Mouse (Mus musculus): Measurements from ENCODE around the gene Tmem63a. TPM values are rescaled to one million over a fixed set of nuclear protein-coding genes. Genes with fewer than 3 reads are reported as not detected.

Gene Tmem63a
- polyA plus RNA-seq, 1 experiment from 2014 or later, result 0.71 TPM

DNA sequence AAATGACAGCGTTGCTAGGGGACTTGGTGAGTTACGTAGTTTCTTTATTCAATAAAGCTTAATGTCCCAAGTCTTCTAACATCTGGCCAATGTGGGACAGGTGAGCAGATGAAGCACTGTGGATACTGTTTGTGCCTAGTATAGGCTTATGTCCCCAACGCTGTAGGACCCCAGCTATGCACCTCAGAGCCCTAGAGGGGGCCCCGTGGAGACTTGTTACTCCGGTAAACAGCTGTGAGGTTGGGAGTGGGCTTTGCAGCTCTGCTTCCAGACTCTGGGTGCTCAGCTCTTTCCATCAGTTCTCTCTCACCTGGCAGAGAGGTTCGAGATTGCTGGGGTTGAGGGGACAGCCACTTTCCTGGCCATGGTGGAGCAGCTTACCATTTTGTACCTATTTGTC is 36.8 kb upstream of the Tmem63a start:
- H3K27ac ChIP-seq (ENCODE audit: low read depth, low read length), result no peak overlapping the region
- peak overlapping the region; percentile 77 for H3K4me2 ChIP-seq (ENCODE audit: low read depth, low read length)
- no peaks in the 10 kb centered on the region for H3K9me3 ChIP-seq (ENCODE audit: control insufficient read depth, low read length)
- H3K4me1 ChIP-seq (ENCODE audit: control insufficient read depth, insufficient read depth, low read length), result peaks cover 14% of the 10 kb centered on the region
- H3K36me3 ChIP-seq (ENCODE audit: control insufficient read depth, insufficient read depth, low read length), result peaks cover 15% of the 10 kb centered on the region; the same call in 1 of the 2 replicates
- peak overlapping the region; percentile 81 for H3K4me3 ChIP-seq (ENCODE audit: low read depth, low read length)
- H3K9ac ChIP-seq (replicated peaks; ENCODE audit: low read depth, low read length), result no peak overlapping the region
- no peak for ATAC-seq (ENCODE audit: low read depth)
- peaks cover 3% of the 10 kb centered on the region; the same call in 1 of the 2 replicates for H3K27me3 ChIP-seq (ENCODE audit: control insufficient read depth, insufficient read depth, low read length)
- WGBS, result 70% methylated on average over 6 of the region's 6 CpGs

DNA sequence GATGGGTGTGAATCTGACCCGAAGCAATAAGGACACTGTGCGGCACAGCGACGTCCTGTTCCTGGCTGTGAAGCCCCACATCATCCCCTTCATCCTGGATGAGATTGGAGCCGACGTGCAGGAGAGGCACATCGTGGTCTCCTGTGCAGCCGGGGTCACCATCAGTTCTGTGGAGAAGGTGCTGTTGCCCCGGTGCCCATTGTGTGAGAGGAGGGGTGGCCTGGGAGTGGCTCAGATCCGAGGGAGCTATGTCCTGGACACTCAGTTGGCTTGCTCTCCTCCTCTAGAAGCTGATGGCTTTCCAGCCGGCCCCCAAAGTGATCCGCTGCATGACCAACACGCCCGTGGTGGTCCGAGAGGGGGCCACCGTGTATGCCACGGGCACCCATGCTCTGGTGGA is 36.3 kb upstream of the Tmem63a start:
- Histone ChIP-seq H3K9ac (replicated peaks; ENCODE audit: low read depth, low read length) (no peak overlapping the region), H3K27me3 (ENCODE audit: control insufficient read depth, insufficient read depth, low read length) (peaks cover 3% of the 10 kb centered on the region; the same call in 1 of the 2 replicates), H3K27ac (ENCODE audit: low read depth, low read length) (no peak overlapping the region), H3K4me3 (ENCODE audit: low read depth, low read length) (no peak overlapping the region), H3K9me3 (ENCODE audit: control insufficient read depth, low read length) (no peaks in the 10 kb centered on the region), H3K36me3 (ENCODE audit: control insufficient read depth, insufficient read depth, low read length) (peaks cover 15% of the 10 kb centered on the region; the same call in 1 of the 2 replicates), H3K4me2 (ENCODE audit: low read depth, low read length) (no peak overlapping the region), H3K4me1 (ENCODE audit: control insufficient read depth, insufficient read depth, low read length) (peaks cover 14% of the 10 kb centered on the region)
- no peak for ATAC-seq (ENCODE audit: low read depth)
- 95% methylated on average over 17 of the region's 17 CpGs for WGBS

DNA sequence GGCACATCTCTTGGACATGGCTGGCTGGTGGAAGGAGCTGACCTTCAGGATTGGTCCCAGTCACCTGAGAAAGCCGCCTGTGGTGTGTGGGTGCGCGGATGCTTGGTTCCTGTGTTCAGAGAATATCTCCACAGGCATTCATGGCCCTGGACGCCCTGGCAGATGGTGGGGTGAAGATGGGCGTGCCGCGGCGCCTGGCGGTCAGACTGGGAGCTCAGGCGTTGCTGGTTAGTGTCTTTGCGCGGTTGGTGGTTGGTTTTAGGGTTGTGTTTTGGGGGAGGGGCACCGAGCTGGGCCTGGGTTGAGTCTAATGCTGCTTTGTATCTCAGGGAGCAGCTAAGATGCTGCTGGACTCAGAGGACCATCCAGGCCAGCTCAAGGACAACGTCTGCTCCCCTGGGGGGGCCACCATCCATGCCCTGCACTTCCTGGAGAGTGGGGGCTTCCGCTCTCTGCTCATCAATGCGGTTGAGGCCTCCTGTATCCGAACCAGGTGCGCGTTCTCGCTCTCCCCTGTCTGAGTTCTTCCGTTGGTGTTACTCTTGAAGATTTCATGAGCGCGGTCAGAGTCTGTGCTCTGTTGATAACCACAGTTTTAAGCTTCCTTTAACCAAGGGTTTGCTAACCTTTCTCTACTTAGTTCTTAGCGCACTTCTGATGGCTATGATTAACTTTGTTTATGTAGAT is 35.5 kb upstream of the Tmem63a start:
- no peak overlapping the region for H3K9ac ChIP-seq (replicated peaks; ENCODE audit: low read depth, low read length)
- no peaks in the 10 kb centered on the region for H3K9me3 ChIP-seq (ENCODE audit: control insufficient read depth, low read length)
- H3K4me3 ChIP-seq (ENCODE audit: low read depth, low read length), result no peak overlapping the region
- H3K27ac ChIP-seq (ENCODE audit: low read depth, low read length), result no peak overlapping the region
- WGBS, result 94% methylated on average over 24 of the region's 24 CpGs
- H3K27me3 ChIP-seq (ENCODE audit: control insufficient read depth, insufficient read depth, low read length), result peaks cover 3% of the 10 kb centered on the region; the same call in 1 of the 2 replicates
- ATAC-seq (ENCODE audit: low read depth), result no peak
- H3K4me2 ChIP-seq (ENCODE audit: low read depth, low read length), result no peak overlapping the region
- H3K36me3 ChIP-seq (ENCODE audit: control insufficient read depth, insufficient read depth, low read length), result peaks cover 15% of the 10 kb centered on the region; the same call in 1 of the 2 replicates
- H3K4me1 ChIP-seq (ENCODE audit: control insufficient read depth, insufficient read depth, low read length), result peaks cover 14% of the 10 kb centered on the region

DNA sequence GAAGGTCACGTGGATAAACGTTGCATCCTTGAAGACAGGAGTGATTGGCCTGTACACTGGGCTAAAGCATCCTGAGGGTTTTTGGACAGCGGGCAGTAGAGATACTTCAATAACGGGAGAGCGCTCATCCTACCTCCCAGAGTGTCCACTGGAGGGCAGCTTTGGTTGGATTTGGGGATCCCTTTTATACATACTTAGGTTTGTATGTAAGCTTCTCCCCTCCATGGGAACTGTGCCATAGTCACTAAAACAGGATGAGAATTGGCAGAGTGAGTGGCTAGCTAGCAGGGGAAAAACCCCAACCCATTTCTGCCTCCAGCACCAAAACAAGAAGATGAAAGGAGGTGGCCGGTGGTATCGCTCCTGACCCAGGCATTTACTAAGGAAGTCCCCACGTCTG is 31.0 kb upstream of the Tmem63a start:
- no peak for ATAC-seq (ENCODE audit: low read depth)

DNA sequence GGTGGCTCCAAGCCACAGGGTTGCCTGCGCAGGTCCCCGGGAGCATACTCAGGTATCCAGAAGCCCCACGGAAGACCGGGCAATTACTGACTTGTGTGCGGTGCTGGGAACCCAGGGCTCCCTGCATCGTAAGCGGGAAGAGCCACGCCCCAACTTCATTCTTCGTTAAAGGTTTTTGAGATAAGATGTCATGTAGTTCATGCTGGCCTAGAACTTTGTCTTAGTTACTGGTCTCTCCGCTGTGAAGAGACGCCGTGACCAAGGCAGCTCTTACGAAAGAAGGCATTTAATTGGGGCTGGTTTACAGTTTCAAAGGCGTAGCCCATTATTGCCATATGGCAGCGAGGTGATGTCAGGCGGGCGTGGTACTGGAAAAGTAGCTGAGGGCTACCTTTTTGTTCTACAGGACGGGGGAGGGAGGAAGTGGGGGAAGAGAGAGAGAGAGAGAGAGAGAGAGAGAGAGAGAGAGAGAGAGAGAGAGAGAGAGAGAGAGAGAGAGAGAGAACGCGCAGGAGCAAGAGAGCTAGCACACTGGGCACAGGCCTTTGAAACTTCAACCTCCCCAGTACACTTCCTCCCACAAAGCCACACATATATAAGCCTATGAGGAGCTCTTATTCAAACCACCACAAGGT is 30.4 kb upstream of the Tmem63a start:
- WGBS, result 60% methylated on average over 20 of the region's 20 CpGs
- Histone ChIP-seq H3K27me3 (ENCODE audit: control insufficient read depth, insufficient read depth, low read length) (no peaks in the 10 kb centered on the region), H3K9me3 (ENCODE audit: control insufficient read depth, low read length) (no peaks in the 10 kb centered on the region), H3K4me1 (ENCODE audit: control insufficient read depth, insufficient read depth, low read length) (no peaks in the 10 kb centered on the region), H3K36me3 (ENCODE audit: control insufficient read depth, insufficient read depth, low read length) (peaks cover 9% of the 10 kb centered on the region; the same call in 1 of the 2 replicates), H3K9ac (replicated peaks; ENCODE audit: low read depth, low read length) (no peak overlapping the region), H3K27ac (ENCODE audit: low read depth, low read length) (no peak overlapping the region), H3K4me3 (ENCODE audit: low read depth, low read length) (no peak overlapping the region), H3K4me2 (ENCODE audit: low read depth, low read length) (no peak overlapping the region)
- no peak for ATAC-seq (ENCODE audit: low read depth)

More for the DNA sequence above, 31.0 kb upstream of the Tmem63a start:
- H3K27ac ChIP-seq (ENCODE audit: low read depth, low read length), result no peak overlapping the region
- no peaks in the 10 kb centered on the region for H3K4me1 ChIP-seq (ENCODE audit: control insufficient read depth, insufficient read depth, low read length)
- H3K36me3 ChIP-seq (ENCODE audit: control insufficient read depth, insufficient read depth, low read length), result peaks cover 14% of the 10 kb centered on the region; the same call in 1 of the 2 replicates
- H3K4me2 ChIP-seq (ENCODE audit: low read depth, low read length), result no peak overlapping the region
- H3K9me3 ChIP-seq (ENCODE audit: control insufficient read depth, low read length), result no peaks in the 10 kb centered on the region
- H3K4me3 ChIP-seq (ENCODE audit: low read depth, low read length), result no peak overlapping the region
- H3K9ac ChIP-seq (replicated peaks; ENCODE audit: low read depth, low read length), result no peak overlapping the region
- WGBS, result 54% methylated on average over 8 of the region's 8 CpGs
- H3K27me3 ChIP-seq (ENCODE audit: control insufficient read depth, insufficient read depth, low read length), result no peaks in the 10 kb centered on the region

DNA sequence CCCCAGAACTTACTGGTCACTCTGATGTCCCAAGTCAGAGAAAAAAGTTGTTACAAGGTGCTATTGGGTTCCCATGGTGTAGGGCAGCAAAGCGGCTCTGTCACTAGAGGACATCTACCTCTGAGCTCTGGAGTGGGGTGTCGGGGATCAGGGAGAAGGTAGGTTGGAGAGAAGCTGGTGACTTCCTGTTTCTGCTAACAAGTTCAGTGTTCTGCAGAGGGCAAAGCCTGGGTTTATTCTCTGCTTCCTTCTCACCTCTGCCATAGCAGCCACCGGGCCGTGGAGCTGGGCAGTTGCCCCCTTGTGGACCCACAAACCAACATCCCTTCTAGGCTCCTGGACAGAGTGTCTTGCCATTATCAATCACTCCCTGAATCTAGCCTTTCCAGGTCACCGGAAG is 29.4 kb upstream of the Tmem63a start:
- Histone ChIP-seq H3K4me2 (ENCODE audit: low read depth, low read length) (no peak overlapping the region), H3K9me3 (ENCODE audit: control insufficient read depth, low read length) (no peaks in the 10 kb centered on the region), H3K27ac (ENCODE audit: low read depth, low read length) (no peak overlapping the region), H3K9ac (replicated peaks; ENCODE audit: low read depth, low read length) (no peak overlapping the region), H3K4me3 (ENCODE audit: low read depth, low read length) (no peak overlapping the region), H3K4me1 (ENCODE audit: control insufficient read depth, insufficient read depth, low read length) (no peaks in the 10 kb centered on the region), H3K36me3 (ENCODE audit: control insufficient read depth, insufficient read depth, low read length) (no peaks in the 10 kb centered on the region), H3K27me3 (ENCODE audit: control insufficient read depth, insufficient read depth, low read length) (no peaks in the 10 kb centered on the region)
- ATAC-seq (ENCODE audit: low read depth), result no peak
- WGBS, result 83% methylated on average over 5 of the region's 5 CpGs

DNA sequence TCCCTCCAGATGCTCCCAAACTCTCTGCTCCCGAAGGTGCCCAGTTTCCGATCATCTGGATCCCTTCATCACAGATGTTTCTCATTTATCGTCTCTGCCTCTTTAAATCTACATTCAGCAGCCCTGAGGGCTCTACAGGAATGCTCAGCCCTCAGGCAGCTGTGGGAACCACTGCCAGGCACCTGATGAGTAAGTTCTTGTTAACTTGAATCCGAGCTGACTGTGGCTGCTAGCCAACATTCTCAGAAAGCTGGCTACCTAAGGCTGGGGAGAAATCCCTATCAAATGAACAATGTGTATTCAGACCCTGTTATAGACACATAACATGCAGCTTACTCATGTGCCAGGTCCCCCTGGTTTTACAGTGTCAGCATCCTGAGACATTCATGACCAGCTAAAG is 28.3 kb upstream of the Tmem63a start:
- Histone ChIP-seq H3K4me2 (ENCODE audit: low read depth, low read length) (no peak overlapping the region), H3K4me1 (ENCODE audit: control insufficient read depth, insufficient read depth, low read length) (no peaks in the 10 kb centered on the region), H3K9me3 (ENCODE audit: control insufficient read depth, low read length) (no peaks in the 10 kb centered on the region), H3K27ac (ENCODE audit: low read depth, low read length) (no peak overlapping the region), H3K4me3 (ENCODE audit: low read depth, low read length) (no peak overlapping the region), H3K27me3 (ENCODE audit: control insufficient read depth, insufficient read depth, low read length) (no peaks in the 10 kb centered on the region), H3K36me3 (ENCODE audit: control insufficient read depth, insufficient read depth, low read length) (no peaks in the 10 kb centered on the region), H3K9ac (replicated peaks; ENCODE audit: low read depth, low read length) (no peak overlapping the region)
- no peak for ATAC-seq (ENCODE audit: low read depth)
- 58% methylated on average over 4 of the region's 4 CpGs for WGBS

DNA sequence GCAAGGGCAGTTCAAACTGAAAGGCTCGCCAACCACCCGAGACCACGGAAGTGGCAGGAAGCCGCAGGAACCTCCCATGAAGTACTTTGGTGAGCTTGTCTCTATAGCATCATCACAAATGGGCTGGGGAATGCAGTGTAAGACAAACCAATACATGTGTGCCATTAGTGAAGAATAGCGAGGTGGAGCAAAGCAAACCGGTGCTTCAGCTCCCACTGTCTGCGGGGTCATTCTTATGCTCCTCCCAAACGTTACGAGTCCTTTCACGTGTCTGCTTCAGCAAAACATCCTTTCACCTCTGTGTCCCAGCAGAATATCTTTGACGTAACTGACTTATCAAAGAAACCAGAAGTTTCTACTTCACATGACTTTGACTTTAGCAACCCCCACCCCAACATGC is 25.7 kb upstream of the Tmem63a start:
- Histone ChIP-seq H3K4me3 (ENCODE audit: low read depth, low read length) (no peak overlapping the region), H3K27me3 (ENCODE audit: control insufficient read depth, insufficient read depth, low read length) (no peaks in the 10 kb centered on the region), H3K4me1 (ENCODE audit: control insufficient read depth, insufficient read depth, low read length) (no peaks in the 10 kb centered on the region), H3K9ac (replicated peaks; ENCODE audit: low read depth, low read length) (no peak overlapping the region), H3K36me3 (ENCODE audit: control insufficient read depth, insufficient read depth, low read length) (no peaks in the 10 kb centered on the region), H3K9me3 (ENCODE audit: control insufficient read depth, low read length) (no peaks in the 10 kb centered on the region), H3K27ac (ENCODE audit: low read depth, low read length) (no peak overlapping the region), H3K4me2 (ENCODE audit: low read depth, low read length) (no peak overlapping the region)
- ATAC-seq (ENCODE audit: low read depth), result no peak
- 88% methylated on average over 11 of the region's 11 CpGs for WGBS

DNA sequence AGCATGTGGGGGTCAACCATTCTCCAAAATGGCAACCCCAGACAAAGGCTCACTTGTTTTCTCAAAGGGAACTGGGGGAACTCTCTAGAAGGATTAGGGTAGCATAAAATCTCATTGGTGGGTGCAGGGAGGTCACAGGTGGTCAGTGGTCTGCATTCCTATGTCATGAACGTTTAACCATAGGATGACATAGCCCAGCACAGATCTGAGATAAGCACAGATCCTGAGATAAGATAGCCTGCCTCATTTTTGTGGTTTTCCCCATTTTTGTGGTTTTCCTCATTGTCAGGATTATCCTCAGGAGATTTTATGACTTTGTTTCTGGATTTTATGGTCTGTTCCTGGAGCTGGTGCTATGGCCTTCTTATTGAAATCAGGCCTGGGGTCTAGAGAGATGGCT is 25.1 kb upstream of the Tmem63a start:
- Histone ChIP-seq H3K36me3 (ENCODE audit: control insufficient read depth, insufficient read depth, low read length) (no peaks in the 10 kb centered on the region), H3K4me2 (ENCODE audit: low read depth, low read length) (no peak overlapping the region), H3K4me1 (ENCODE audit: control insufficient read depth, insufficient read depth, low read length) (no peaks in the 10 kb centered on the region), H3K27me3 (ENCODE audit: control insufficient read depth, insufficient read depth, low read length) (no peaks in the 10 kb centered on the region), H3K9ac (replicated peaks; ENCODE audit: low read depth, low read length) (no peak overlapping the region), H3K27ac (ENCODE audit: low read depth, low read length) (no peak overlapping the region), H3K9me3 (ENCODE audit: control insufficient read depth, low read length) (no peaks in the 10 kb centered on the region), H3K4me3 (ENCODE audit: low read depth, low read length) (no peak overlapping the region)
- no peak for ATAC-seq (ENCODE audit: low read depth)
- WGBS, result 87% methylated on average over 1 of the region's 1 CpGs
